Mouse (Mus musculus) C2C12 (cell line): Measurements from ENCODE around the gene Il23a. TPM values are rescaled to one million over a fixed set of nuclear protein-coding genes. Genes with fewer than 3 reads are reported as not detected.

ENCODE experiments used
- H3K27me3 ChIP-seq: one replicate; pipeline ENCODE4 v1.6.1; 2011; ENCODE audit not compliant: control insufficient read depth, insufficient read depth, insufficient read length
- H3K36me3 ChIP-seq: one replicate; pipeline ENCODE4 v1.6.1; 2011; ENCODE audit not compliant: control insufficient read depth, insufficient read depth
- H3K4me3 ChIP-seq: one replicate; pipeline ENCODE4 v1.5.1; 2011; ENCODE audit warnings: mild to moderate bottlenecking, control low read depth; ENCODE audit not compliant: poor library complexity, insufficient read depth, severe bottlenecking
- H3K79me2 ChIP-seq: one replicate; pipeline ENCODE4 v1.6.1; 2011; ENCODE audit not compliant: control insufficient read depth, insufficient read depth
- H3K79me3 ChIP-seq: one replicate; pipeline ENCODE4 v1.6.1; 2011; ENCODE audit warnings: low read depth, control low read depth
- H3ac ChIP-seq: one replicate; pipeline ENCODE3; 2011; ENCODE audit warnings: low read depth; ENCODE audit not compliant: control insufficient read depth, insufficient read length
- CEBPB ChIP-seq: IDR thresholded peaks from one replicate; pipeline ENCODE4 v1.6.1; 2011; ENCODE audit warnings: low read depth, mild to moderate bottlenecking, control low read depth, moderate library complexity
- CTCF ChIP-seq: IDR thresholded peaks from one replicate; pipeline ENCODE4 v1.5.1; 2011; ENCODE audit not compliant: control insufficient read depth, insufficient read depth, insufficient read length
- FOSL1 ChIP-seq: IDR thresholded peaks from one replicate; pipeline ENCODE4 v1.8.0; 2011; ENCODE audit warnings: mild to moderate bottlenecking, low read length; ENCODE audit not compliant: poor library complexity, insufficient read depth, severe bottlenecking
- MAX ChIP-seq: IDR thresholded peaks from one replicate; pipeline ENCODE4 v1.6.1; 2011; ENCODE audit warnings: mild to moderate bottlenecking, control low read depth
- MYOD1 ChIP-seq: IDR thresholded peaks from one replicate; pipeline ENCODE4 v1.6.1; 2011; ENCODE audit warnings: low read depth; ENCODE audit not compliant: control insufficient read depth, insufficient read length
- MYOG ChIP-seq: IDR thresholded peaks from one replicate; pipeline ENCODE4 v1.6.1; 2011; ENCODE audit not compliant: control insufficient read depth, insufficient read length; ENCODE audit errors: extremely low read depth
- USF1 ChIP-seq: IDR thresholded peaks from one replicate; pipeline ENCODE4 v1.6.1; 2011; ENCODE audit warnings: low read depth, mild to moderate bottlenecking, control low read depth, moderate library complexity
- long read RNA-seq, 2 experiments: library from polyadenylated mRNA; unstranded; transcript quantifications; one replicate each; pipeline ENCODE4 v2.0.0; 2019 to 2020
- polyA plus RNA-seq: library from polyadenylated mRNA; unstranded; fragments of >200 nt; fragmentation: generic; extraction: Trizol; gene quantifications from one replicate; pipeline ENCODE4 v1.2.1, GENCODE M21; 2012; ENCODE audit warnings: missing spikeins

The Il23a gene
- not detected for polyA plus RNA-seq
- long read RNA-seq, experiment 1: 0 reads
- long read RNA-seq, experiment 2: 0 reads

GRCm38 (mm10) chr10:128298702-128299171 is at the start of gene Il23a:
Il23a (minus strand) TSS chr10:128298752.
- no peak within 1 kb of the TSS for H3K4me3 ChIP-seq
- no peaks in the 10 kb centered on the region for H3K36me3 ChIP-seq
- peaks cover 4% of the 10 kb centered on the region for H3K79me2 ChIP-seq
- H3ac ChIP-seq: no peak within 1 kb of the TSS
- peaks cover 4% of the 10 kb centered on the region for H3K27me3 ChIP-seq
- no peaks in the 10 kb centered on the region for H3K79me3 ChIP-seq
- TF ChIP-seq MAX (no peak), CTCF (no peak), MYOD1 (no peak), CEBPB (no peak), MYOG (no peak), USF1 (no peak), FOSL1 (no peak)

- no peak overlapping the region for H3K4me3 ChIP-seq
Observed at GRCm38 (mm10) chr10:128347541-128347940, 49.0 kb upstream of the Il23a start.

GRCm38 (mm10) chr10:128344568-128345275 is 46.2 kb upstream of the Il23a start:
- no peak overlapping the region for H3ac ChIP-seq
- TF ChIP-seq MYOD1 (peak; percentile 85), CTCF (no peak), MAX (peak; percentile 76)
- H3K4me3 ChIP-seq: no peak overlapping the region
- peaks cover 54% of the 10 kb centered on the region for H3K36me3 ChIP-seq
- H3K79me2 ChIP-seq: peaks cover 98% of the 10 kb centered on the region
- no peaks in the 10 kb centered on the region for H3K27me3 ChIP-seq
- peaks cover 85% of the 10 kb centered on the region for H3K79me3 ChIP-seq

More at GRCm38 (mm10) chr10:128347541-128347940, 49.0 kb upstream of the Il23a start:
- peaks cover 88% of the 10 kb centered on the region for H3K79me2 ChIP-seq
- no peak overlapping the region for H3ac ChIP-seq
- H3K27me3 ChIP-seq: no peaks in the 10 kb centered on the region
- peaks cover 64% of the 10 kb centered on the region for H3K79me3 ChIP-seq
- peaks cover 54% of the 10 kb centered on the region for H3K36me3 ChIP-seq
- no peak for TF ChIP-seq MAX
- no peak for TF ChIP-seq MYOG
- no peak for TF ChIP-seq CEBPB
- no peak for TF ChIP-seq FOSL1

GRCm38 (mm10) chr10:128343436-128343835 is 44.9 kb upstream of the Il23a start:
- H3K27me3 ChIP-seq: no peaks in the 10 kb centered on the region
- peaks cover 59% of the 10 kb centered on the region for H3K36me3 ChIP-seq
- no peak overlapping the region for H3K4me3 ChIP-seq
- TF ChIP-seq MYOD1: no peak
- no peak for TF ChIP-seq USF1
- TF ChIP-seq MAX: no peak
- no peak for TF ChIP-seq FOSL1
- no peak for TF ChIP-seq CEBPB
- no peak for TF ChIP-seq CTCF
- no peak for TF ChIP-seq MYOG
- H3K79me3 ChIP-seq: peaks cover 85% of the 10 kb centered on the region
- no peak overlapping the region for H3ac ChIP-seq
- H3K79me2 ChIP-seq: peaks cover 98% of the 10 kb centered on the region

GRCm38 (mm10) chr10:128340257-128340656 is 41.7 kb upstream of the Il23a start:
- H3K36me3 ChIP-seq: peaks cover 44% of the 10 kb centered on the region
- H3K79me2 ChIP-seq: peaks cover 78% of the 10 kb centered on the region
- TF ChIP-seq MAX (no peak), USF1 (no peak), MYOG (no peak), MYOD1 (no peak), CTCF (no peak), FOSL1 (no peak), CEBPB (no peak)
- H3ac ChIP-seq: no peak overlapping the region
- no peaks in the 10 kb centered on the region for H3K27me3 ChIP-seq
- H3K4me3 ChIP-seq: no peak overlapping the region
- peaks cover 64% of the 10 kb centered on the region for H3K79me3 ChIP-seq

GRCm38 (mm10) chr10:128338948-128339347 is 40.4 kb upstream of the Il23a start:
- Histone ChIP-seq H3K27me3 (no peaks in the 10 kb centered on the region), H3K4me3 (peak overlapping the region; percentile 92), H3K79me2 (peaks cover 68% of the 10 kb centered on the region), H3K36me3 (peaks cover 44% of the 10 kb centered on the region), H3K79me3 (peaks cover 64% of the 10 kb centered on the region), H3ac (peak overlapping the region; percentile 20)
- TF ChIP-seq USF1 (no peak), MAX (no peak), CEBPB (no peak), MYOD1 (no peak), FOSL1 (no peak), MYOG (no peak), CTCF (no peak)
